Mouse (Mus musculus): ENCODE measurements around the gene Mcat. TPM values are rescaled to one million over a fixed set of nuclear protein-coding genes. Genes with fewer than 3 reads are reported as not detected.
"Not testable (repeated sequence)": the region's sequence is repeated elsewhere in the genome, so short reads cannot be mapped to it uniquely, and the experiment has no call there.

Mcat gene
- polyA plus RNA-seq, 1 experiment from 2014 or later, result 43.1 TPM

GRCm38 (mm10) chr15:83509950-83510804 lies 53.4 kb downstream of the Mcat start:
- H3K4me1 ChIP-seq (ENCODE audit: insufficient read depth), result no peaks in the 10 kb centered on the region
- H3K36me3 ChIP-seq (ENCODE audit: insufficient read depth), result no peaks in the 10 kb centered on the region
- WGBS, result 24% methylated on average over 17 of the region's 17 CpGs
- TF ChIP-seq CTCF (IDR thresholded peaks at IDR 0.05; ENCODE audit: low read depth), result 0 out of 2 replicates have a peak, but pooled peaks have one; percentile 8
- peak overlapping the region; percentile 55 for H3K4me3 ChIP-seq (ENCODE audit: low read depth, low read length)
- H3K9ac ChIP-seq, result peak overlapping the region; percentile 56
- H3K27ac ChIP-seq (ENCODE audit: low read depth), result peak overlapping the region; percentile 6; the same call in 1 of the 2 replicates
- H3K4me2 ChIP-seq, result peak overlapping the region; percentile 90
- ATAC-seq (ENCODE audit: insufficient read depth), result peak; percentile 71
- H3K27me3 ChIP-seq (ENCODE audit: insufficient read depth, low read length), result no peaks in the 10 kb centered on the region
- no peak for DNase-seq
- no peaks in the 10 kb centered on the region for H3K9me3 ChIP-seq (ENCODE audit: low read depth, low read length)

GRCm38 (mm10) chr15:83501483-83501882 lies 62.1 kb downstream of the Mcat start:
- H3K27me3 ChIP-seq (ENCODE audit: insufficient read depth, low read length); H3K9ac ChIP-seq; H3K4me1 ChIP-seq (ENCODE audit: insufficient read depth); H3K36me3 ChIP-seq (ENCODE audit: insufficient read depth); DNase-seq; H3K4me3 ChIP-seq (ENCODE audit: low read depth, low read length); ATAC-seq (ENCODE audit: insufficient read depth); H3K4me2 ChIP-seq; H3K9me3 ChIP-seq (ENCODE audit: low read depth, low read length); H3K27ac ChIP-seq (ENCODE audit: low read depth): not testable (repeated sequence)
- 71% methylated on average over 5 of the region's 6 CpGs for WGBS

GRCm38 (mm10) chr15:83500352-83500751 lies 63.2 kb downstream of the Mcat start:
- H3K4me3 ChIP-seq (ENCODE audit: low read depth, low read length), result no peak overlapping the region
- H3K4me1 ChIP-seq (ENCODE audit: insufficient read depth), result no peaks in the 10 kb centered on the region
- H3K36me3 ChIP-seq (ENCODE audit: insufficient read depth), result peaks cover 14% of the 10 kb centered on the region; the same call in 1 of the 2 replicates
- DNase-seq (peak; percentile 28), ATAC-seq (ENCODE audit: insufficient read depth) (no peak)
- H3K9me3 ChIP-seq (ENCODE audit: low read depth, low read length), result no peaks in the 10 kb centered on the region
- no peak overlapping the region for H3K27ac ChIP-seq (ENCODE audit: low read depth)
- 62% methylated on average over 3 of the region's 3 CpGs for WGBS
- no peak overlapping the region for H3K9ac ChIP-seq
- TF ChIP-seq CTCF (IDR thresholded peaks at IDR 0.05; ENCODE audit: low read depth), result peak; percentile 67
- H3K4me2 ChIP-seq, result no peak overlapping the region
- no peaks in the 10 kb centered on the region for H3K27me3 ChIP-seq (ENCODE audit: insufficient read depth, low read length)

- WGBS, result 89% methylated on average over 10 of the region's 10 CpGs
- H3K9ac ChIP-seq, result no peak overlapping the region
- no peaks in the 10 kb centered on the region for H3K9me3 ChIP-seq (ENCODE audit: low read depth, low read length)
- peaks cover 14% of the 10 kb centered on the region; the same call in 1 of the 2 replicates for H3K36me3 ChIP-seq (ENCODE audit: insufficient read depth)
- DNase-seq (no peak), ATAC-seq (ENCODE audit: insufficient read depth) (no peak)
- no peaks in the 10 kb centered on the region for H3K27me3 ChIP-seq (ENCODE audit: insufficient read depth, low read length)
- H3K4me3 ChIP-seq (ENCODE audit: low read depth, low read length), result no peak overlapping the region
- no peaks in the 10 kb centered on the region for H3K4me1 ChIP-seq (ENCODE audit: insufficient read depth)
- TF ChIP-seq CTCF (IDR thresholded peaks at IDR 0.05; ENCODE audit: low read depth), result no peak
- H3K27ac ChIP-seq (ENCODE audit: low read depth), result no peak overlapping the region
- H3K4me2 ChIP-seq, result no peak overlapping the region
These were observed 64.3 kb downstream of the Mcat start for GRCm38 (mm10) chr15:83499211-83499755.

- H3K27ac ChIP-seq (ENCODE audit: low read depth), result no peak overlapping the region
- no peak overlapping the region for H3K9ac ChIP-seq
- H3K9me3 ChIP-seq (ENCODE audit: low read depth, low read length), result no peaks in the 10 kb centered on the region
- DNase-seq (no peak), ATAC-seq (ENCODE audit: insufficient read depth) (no peak)
- H3K4me2 ChIP-seq, result no peak overlapping the region
- H3K27me3 ChIP-seq (ENCODE audit: insufficient read depth, low read length), result no peaks in the 10 kb centered on the region
- 88% methylated on average over 6 of the region's 6 CpGs for WGBS
- H3K4me1 ChIP-seq (ENCODE audit: insufficient read depth), result no peaks in the 10 kb centered on the region
- peaks cover 11% of the 10 kb centered on the region; the same call in 1 of the 2 replicates for H3K36me3 ChIP-seq (ENCODE audit: insufficient read depth)
- peak; percentile 16; the same call in 1 of the 2 replicates for TF ChIP-seq CTCF (IDR thresholded peaks at IDR 0.05; ENCODE audit: low read depth)
- H3K4me3 ChIP-seq (ENCODE audit: low read depth, low read length), result no peak overlapping the region
These were observed 66.3 kb downstream of the Mcat start for GRCm38 (mm10) chr15:83497299-83497698.

Small RNA genes within 50 kb of the gene (microRNA-seq; reads per million reads assigned to microRNA genes)
- gene Gm24575 (ENCODE audit: borderline number of aligned reads), result not detected

Other genes with a start within 250 kb of the Mcat start
- gene Arfgap3, start 213.5 kb downstream of the Mcat start, polyA plus RNA-seq (2014; fragmentation: Nextera tagmentation; extraction: Ambion mirVana), result 37.7 and 41.3 TPM in 2 replicates
- gene Pacsin2, start 99.2 kb downstream of the Mcat start, polyA plus RNA-seq (2014; fragmentation: Nextera tagmentation; extraction: Ambion mirVana), result 62.3 and 63.8 TPM in 2 replicates
- gene Ttll1, start 52.9 kb downstream of the Mcat start, polyA plus RNA-seq (2014; fragmentation: Nextera tagmentation; extraction: Ambion mirVana), result 13.8 and 15.1 TPM in 2 replicates
- 12.1 and 14.2 TPM in 2 replicates for gene Bik, start 36.9 kb downstream of the Mcat start, polyA plus RNA-seq (2014; fragmentation: Nextera tagmentation; extraction: Ambion mirVana)
- gene Tspo, start 195 bp downstream of the Mcat start, polyA plus RNA-seq (2014; fragmentation: Nextera tagmentation; extraction: Ambion mirVana), result 76.9 and 83.9 TPM in 2 replicates
- 40.1 and 43.5 TPM in 2 replicates for gene Ttll12, start 31.4 kb upstream of the Mcat start, polyA plus RNA-seq (2014; fragmentation: Nextera tagmentation; extraction: Ambion mirVana)
- 4.1 and 6.0 TPM in 2 replicates for gene Scube1, start 161.2 kb upstream of the Mcat start, polyA plus RNA-seq (2014; fragmentation: Nextera tagmentation; extraction: Ambion mirVana)
- gene Mpped1, start 215.7 kb upstream of the Mcat start, polyA plus RNA-seq (2014; fragmentation: Nextera tagmentation; extraction: Ambion mirVana), result 0.99 and 1.4 TPM in 2 replicates

Measured in lung, embryonic 14.5 days (tissue).